Mouse (Mus musculus) kidney, embryonic 14.5 days (tissue): ENCODE measurements around the gene Ank3. TPM values are rescaled to one million over a fixed set of nuclear protein-coding genes. Genes with fewer than 3 reads are reported as not detected.

Experiments
- ATAC-seq: fragments of 200-750 bp; cut with Nextera tagmentation; 2 replicates; pipeline ENCODE4 v1.8.0; 2017; ENCODE audit warnings: moderate number of reproducible peaks, mild to moderate bottlenecking, moderate TSS enrichment, moderate library complexity; ENCODE audit not compliant: low FRiP score, low TSS enrichment
- H3K27ac ChIP-seq: fragments of 300-500 bp; sonication (generic); 2 replicates; pipeline ENCODE4 v1.5.1; 2014; ENCODE audit warnings: low read depth, mild to moderate bottlenecking, low read length, moderate library complexity, mixed read lengths
- H3K27me3 ChIP-seq: fragments of 300-500 bp; sonication (generic); 2 replicates; pipeline ENCODE4 v1.6.1; 2014; ENCODE audit warnings: mild to moderate bottlenecking, low read length; ENCODE audit not compliant: control insufficient read depth, insufficient read depth
- H3K36me3 ChIP-seq: fragments of 300-500 bp; sonication (generic); 2 replicates; pipeline ENCODE4 v1.6.1; 2014; ENCODE audit warnings: low read length, mixed read lengths; ENCODE audit not compliant: control insufficient read depth, insufficient read depth
- H3K4me1 ChIP-seq: fragments of 300-500 bp; sonication (generic); 2 replicates; pipeline ENCODE4 v1.6.1; 2014; ENCODE audit warnings: low read length, mixed read lengths; ENCODE audit not compliant: control insufficient read depth, insufficient read depth
- H3K4me2 ChIP-seq: fragments of 300-500 bp; sonication (generic); replicated peaks from 2 replicates; pipeline ENCODE4 v1.6.1; 2014; ENCODE audit warnings: low read depth, mild to moderate bottlenecking, low read length
- H3K4me3 ChIP-seq: fragments of 300-500 bp; sonication (generic); 2 replicates; pipeline ENCODE4 v1.5.1; 2014; ENCODE audit warnings: mild to moderate bottlenecking, low read length
- H3K9ac ChIP-seq: fragments of 300-500 bp; sonication (generic); 2 replicates; pipeline ENCODE4 v1.6.1; 2014; ENCODE audit warnings: low read depth, mild to moderate bottlenecking, low read length, moderate library complexity
- H3K9me3 ChIP-seq: fragments of 300-500 bp; sonication (generic); 2 replicates; pipeline ENCODE4 v1.6.1; 2016; ENCODE audit warnings: low read length; ENCODE audit not compliant: control insufficient read depth
- WGBS: fragments of 180-500 bp; shearing (Covaris S2); extraction: QIAGEN DNeasy Blood & Tissue Kit; methylation state at CpG from one replicate; pipeline ENCODE4 v1.1.7; 2014; 5-methylcytosine and 5-hydroxymethylcytosine counted together
- polyA plus RNA-seq: library from polyadenylated mRNA; unstranded; fragments of >200 nt; fragmentation: Nextera tagmentation; extraction: Ambion mirVana; gene quantifications from 2 replicates; pipeline ENCODE4 v1.2.1, GENCODE M21; 2014

Ank3 gene
- polyA plus RNA-seq, 1 experiment from 2014 or later: 48.9 TPM

DNA sequence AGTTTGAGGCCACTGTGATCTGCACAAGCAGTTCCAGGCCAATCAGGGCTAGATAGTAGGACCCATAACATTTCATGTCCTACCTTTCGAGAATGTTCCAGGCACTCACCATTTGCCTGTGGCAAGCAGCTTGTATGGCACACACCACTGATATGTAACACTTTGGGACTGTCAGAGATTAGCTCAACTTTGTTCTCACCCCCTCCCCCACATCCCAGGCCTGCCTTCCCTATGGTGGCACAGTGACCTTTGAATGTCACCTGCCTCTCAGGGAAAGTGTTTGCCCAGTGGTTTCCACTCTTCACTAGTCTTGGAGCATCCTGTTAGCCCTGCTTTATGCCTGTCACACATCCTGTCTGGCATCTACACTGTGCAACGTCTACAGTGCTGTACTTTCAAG is 430.2 kb downstream of the Ank3 start:
- no peaks in the 10 kb centered on the region for H3K27me3 ChIP-seq
- WGBS: 73% methylated on average over 2 of the region's 2 CpGs
- H3K4me1 ChIP-seq: peaks cover 6% of the 10 kb centered on the region; the same call in 1 of the 2 replicates
- no peak overlapping the region for H3K27ac ChIP-seq
- H3K4me3 ChIP-seq: no peak overlapping the region
- no peak overlapping the region for H3K9ac ChIP-seq
- H3K36me3 ChIP-seq: no peaks in the 10 kb centered on the region
- H3K9me3 ChIP-seq: no peaks in the 10 kb centered on the region
- no peak overlapping the region for H3K4me2 ChIP-seq
- ATAC-seq: no peak

DNA sequence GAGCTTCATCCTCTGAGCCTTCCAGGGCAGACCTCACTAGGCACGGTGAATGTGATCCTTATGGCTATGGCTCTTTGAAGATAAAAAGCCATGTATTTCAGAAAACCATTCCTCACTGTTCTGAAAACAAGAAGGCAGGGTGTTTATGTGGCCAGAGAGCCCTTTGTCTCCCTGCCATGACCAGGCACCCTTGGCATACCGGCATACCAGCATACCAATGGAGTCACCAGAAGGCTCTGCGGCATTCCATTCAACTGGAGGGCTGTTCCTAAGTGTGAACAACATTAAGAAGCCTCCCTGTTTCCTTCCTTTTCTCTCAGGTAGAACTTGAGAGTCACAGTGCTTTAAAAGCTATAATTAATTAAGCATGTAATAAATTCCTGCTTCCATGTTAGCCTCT is 430.7 kb downstream of the Ank3 start:
- WGBS: 90% methylated on average over 3 of the region's 3 CpGs
- Histone ChIP-seq H3K9ac (no peak overlapping the region), H3K27me3 (no peaks in the 10 kb centered on the region), H3K4me3 (no peak overlapping the region), H3K4me2 (no peak overlapping the region), H3K27ac (no peak overlapping the region), H3K36me3 (no peaks in the 10 kb centered on the region), H3K9me3 (no peaks in the 10 kb centered on the region), H3K4me1 (peaks cover 6% of the 10 kb centered on the region; the same call in 1 of the 2 replicates)
- no peak for ATAC-seq

DNA sequence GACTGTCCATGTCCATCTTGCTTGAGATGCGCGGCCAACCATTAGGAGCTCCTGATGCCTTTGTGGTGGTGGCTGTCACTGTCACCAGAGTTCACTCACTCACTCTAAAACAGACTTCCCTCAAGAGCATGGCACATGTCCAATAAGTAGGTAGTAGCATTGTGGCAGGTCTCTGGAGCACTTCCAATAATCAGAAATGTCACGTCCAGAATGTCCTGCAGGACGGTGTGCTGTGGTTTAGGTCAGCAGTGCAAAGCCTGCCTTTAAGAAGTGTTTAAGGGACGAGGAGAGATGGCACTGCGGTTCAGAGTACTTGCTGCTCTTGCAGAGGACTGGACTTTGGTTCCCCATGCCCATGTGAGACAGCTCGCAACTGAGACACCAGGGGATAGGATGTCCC is 433.0 kb downstream of the Ank3 start:
- WGBS: 95% methylated on average over 7 of the region's 7 CpGs
- no peak overlapping the region for H3K27ac ChIP-seq
- H3K36me3 ChIP-seq: no peaks in the 10 kb centered on the region

GRCm38 (mm10) chr10:69832241-69832640 is 433.7 kb downstream of the Ank3 start:
- no peak for ATAC-seq
- 82% methylated on average over 4 of the region's 4 CpGs for WGBS
- H3K4me2 ChIP-seq: no peak overlapping the region
- no peak overlapping the region for H3K27ac ChIP-seq
- H3K9ac ChIP-seq: no peak overlapping the region
- no peaks in the 10 kb centered on the region for H3K36me3 ChIP-seq
- no peaks in the 10 kb centered on the region for H3K9me3 ChIP-seq
- H3K4me1 ChIP-seq: no peaks in the 10 kb centered on the region
- H3K27me3 ChIP-seq: no peaks in the 10 kb centered on the region
- H3K4me3 ChIP-seq: no peak overlapping the region

More for the DNA sequence above, 433.0 kb downstream of the Ank3 start:
- no peak overlapping the region for H3K4me3 ChIP-seq
- ATAC-seq: no peak
- no peaks in the 10 kb centered on the region for H3K27me3 ChIP-seq
- H3K9me3 ChIP-seq: no peaks in the 10 kb centered on the region
- peaks cover under 1% of the 10 kb centered on the region; the same call in 1 of the 2 replicates for H3K4me1 ChIP-seq
- H3K9ac ChIP-seq: no peak overlapping the region
- H3K4me2 ChIP-seq: no peak overlapping the region

DNA sequence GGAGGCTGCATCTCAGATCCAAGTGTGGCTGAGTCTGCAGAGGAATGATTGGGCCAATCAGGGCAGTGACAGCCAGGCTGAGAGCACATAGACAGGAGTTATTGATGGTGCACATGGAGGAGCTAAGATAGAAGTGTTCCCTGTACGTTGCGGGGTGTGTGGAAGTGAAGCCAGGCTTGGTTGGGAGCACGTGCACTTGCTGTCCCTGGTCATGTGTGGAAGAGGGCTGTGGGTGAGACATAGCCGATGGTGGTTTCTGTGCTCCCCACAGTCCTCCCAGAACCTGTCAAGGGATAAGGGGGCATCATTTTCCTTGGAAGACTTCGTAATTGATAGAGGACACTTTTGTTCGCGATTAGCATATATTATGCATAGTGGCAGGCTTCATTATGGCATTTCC is 434.2 kb downstream of the Ank3 start:
- H3K4me2 ChIP-seq: no peak overlapping the region
- H3K4me3 ChIP-seq: no peak overlapping the region
- H3K27ac ChIP-seq: no peak overlapping the region
- no peaks in the 10 kb centered on the region for H3K9me3 ChIP-seq
- 85% methylated on average over 7 of the region's 7 CpGs for WGBS
- no peaks in the 10 kb centered on the region for H3K36me3 ChIP-seq
- no peak overlapping the region for H3K9ac ChIP-seq
- no peaks in the 10 kb centered on the region for H3K27me3 ChIP-seq
- no peak for ATAC-seq
- no peaks in the 10 kb centered on the region for H3K4me1 ChIP-seq

GRCm38 (mm10) chr10:69834700-69835099 is 436.1 kb downstream of the Ank3 start:
- 81% methylated on average over 4 of the region's 4 CpGs for WGBS

GRCm38 (mm10) chr10:69845749-69846148 is 447.2 kb downstream of the Ank3 start:
- no peaks in the 10 kb centered on the region for H3K27me3 ChIP-seq
- 46% methylated on average over 4 of the region's 4 CpGs for WGBS
- peak; percentile 69 for ATAC-seq

More at GRCm38 (mm10) chr10:69834700-69835099, 436.1 kb downstream of the Ank3 start:
- no peak overlapping the region for H3K27ac ChIP-seq
- no peak overlapping the region for H3K4me3 ChIP-seq
- H3K9me3 ChIP-seq: no peaks in the 10 kb centered on the region
- no peak overlapping the region for H3K4me2 ChIP-seq
- H3K9ac ChIP-seq: no peak overlapping the region
- H3K27me3 ChIP-seq: no peaks in the 10 kb centered on the region
- no peak for ATAC-seq
- H3K36me3 ChIP-seq: no peaks in the 10 kb centered on the region
- no peaks in the 10 kb centered on the region for H3K4me1 ChIP-seq

GRCm38 (mm10) chr10:69852366-69853091 is 454.0 kb downstream of the Ank3 start:
- WGBS: 71% methylated on average over 5 of the region's 5 CpGs
- no peak for ATAC-seq
- H3K27ac ChIP-seq: no peak overlapping the region
- H3K9ac ChIP-seq: no peak overlapping the region
- H3K36me3 ChIP-seq: no peaks in the 10 kb centered on the region
- H3K9me3 ChIP-seq: no peaks in the 10 kb centered on the region
- H3K4me1 ChIP-seq: no peaks in the 10 kb centered on the region
- H3K4me3 ChIP-seq: no peak overlapping the region
- no peak overlapping the region for H3K4me2 ChIP-seq
- H3K27me3 ChIP-seq: no peaks in the 10 kb centered on the region

More at GRCm38 (mm10) chr10:69845749-69846148, 447.2 kb downstream of the Ank3 start:
- H3K4me3 ChIP-seq: no peak overlapping the region
- no peak overlapping the region for H3K27ac ChIP-seq
- H3K9ac ChIP-seq: no peak overlapping the region
- no peak overlapping the region for H3K4me2 ChIP-seq
- H3K9me3 ChIP-seq: no peaks in the 10 kb centered on the region
- no peaks in the 10 kb centered on the region for H3K4me1 ChIP-seq
- H3K36me3 ChIP-seq: no peaks in the 10 kb centered on the region

- Histone ChIP-seq H3K9me3 (no peaks in the 10 kb centered on the region), H3K4me3 (no peak overlapping the region), H3K27ac (no peak overlapping the region), H3K36me3 (no peaks in the 10 kb centered on the region), H3K9ac (no peak overlapping the region), H3K27me3 (no peaks in the 10 kb centered on the region), H3K4me1 (peaks cover 5% of the 10 kb centered on the region; the same call in 1 of the 2 replicates), H3K4me2 (no peak overlapping the region)
- no peak for ATAC-seq
- WGBS: 89% methylated on average over 8 of the region's 8 CpGs
Observed at GRCm38 (mm10) chr10:69854587-69855185, 456.1 kb downstream of the Ank3 start.
